Mouse (Mus musculus): ENCODE results near the gene Tmppe.

DNA sequence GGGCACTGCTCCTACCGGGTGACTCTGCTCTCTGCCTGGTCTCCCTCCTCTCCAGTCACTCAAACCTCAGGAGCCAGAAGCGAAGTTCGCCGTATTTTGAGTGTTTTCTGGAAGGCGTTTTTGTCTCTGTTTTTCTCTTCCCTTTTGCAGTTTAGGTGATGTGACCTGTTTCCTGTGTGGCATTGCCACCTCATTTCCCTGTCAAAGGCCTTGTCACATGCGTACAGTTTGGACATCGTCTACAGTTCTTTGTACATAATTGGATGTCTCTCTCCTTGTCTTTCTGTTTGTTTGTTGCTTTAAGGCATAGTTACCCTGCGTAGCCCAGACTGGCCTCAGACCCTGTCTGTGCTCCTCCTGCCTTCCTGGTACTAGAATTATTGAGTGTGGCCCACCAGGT is 26.5 kb downstream of the Tmppe start:
- TF ChIP-seq CTCF (IDR thresholded peaks at IDR 0.05) (no peak), EP300 (IDR thresholded peaks at IDR 0.05) (no peak)

Measured in lung, postnatal 0 days (tissue).